Mouse (Mus musculus) forebrain, embryonic 10.5 days (tissue): Measurements from ENCODE around the gene Kcnn4. TPM values are rescaled to one million over a fixed set of nuclear protein-coding genes. Genes with fewer than 3 reads are reported as not detected.

Experiments used
- DNase-seq: peaks from one replicate; pipeline ENCODE4 v3.0.0-alpha.2; 2017; ENCODE audit warnings: low spot score; ENCODE audit errors: extremely low spot score
- H3K27ac ChIP-seq: fragments of 300-500 bp; sonication (generic); 2 replicates; pipeline ENCODE4 v1.5.1; 2016; ENCODE audit warnings: mild to moderate bottlenecking
- H3K27me3 ChIP-seq: fragments of 300-500 bp; sonication (generic); 2 replicates; pipeline ENCODE4 v1.6.1; 2016; ENCODE audit warnings: mild to moderate bottlenecking; ENCODE audit not compliant: poor library complexity, severe bottlenecking
- H3K36me3 ChIP-seq: fragments of 300-500 bp; sonication (generic); replicated peaks from 2 replicates; pipeline ENCODE4 v1.6.1; 2016; ENCODE audit warnings: mild to moderate bottlenecking, moderate library complexity
- H3K4me1 ChIP-seq: fragments of 300-500 bp; sonication (generic); 2 replicates; pipeline ENCODE4 v1.6.1; 2016
- H3K4me3 ChIP-seq: fragments of 300-500 bp; sonication (generic); 2 replicates; pipeline ENCODE4 v1.5.1; 2016; ENCODE audit warnings: mild to moderate bottlenecking, moderate library complexity
- H3K9me3 ChIP-seq: fragments of 300-500 bp; sonication (generic); 2 replicates; pipeline ENCODE4 v1.6.1; 2016; ENCODE audit warnings: mild to moderate bottlenecking, moderate library complexity
- WGBS: fragments of 180-500 bp; shearing (Covaris S2); methylation state at CpG from one replicate; pipeline ENCODE4 v1.1.7; 2016; 5-methylcytosine and 5-hydroxymethylcytosine counted together
- microRNA-seq: library from miRNA; unstranded; fragments of <30 nt; microRNA quantifications from one replicate; pipeline ENCODE4, GENCODE M21; 2017
- polyA plus RNA-seq: library from polyadenylated mRNA; unstranded; fragments of >200 nt; fragmentation: Nextera tagmentation; extraction: Ambion mirVana; gene quantifications from 2 replicates; pipeline ENCODE4 v1.2.1, GENCODE M21; 2016

Kcnn4 gene
- polyA plus RNA-seq, 1 experiment from 2014 or later: 5.1 TPM

GRCm38 (mm10) chr7:24423107-24423763, 53.2 kb downstream of the Kcnn4 start:
- peaks cover 24% of the 10 kb centered on the region for H3K4me1 ChIP-seq
- no peak overlapping the region for H3K4me3 ChIP-seq
- H3K36me3 ChIP-seq: peaks cover 34% of the 10 kb centered on the region
- H3K9me3 ChIP-seq: no peaks in the 10 kb centered on the region
- WGBS: 92% methylated on average over 15 of the region's 15 CpGs
- H3K27me3 ChIP-seq: no peaks in the 10 kb centered on the region
- no peak overlapping the region for H3K27ac ChIP-seq
- DNase-seq: no peak

GRCm38 (mm10) chr7:24423956-24424732, 54.1 kb downstream of the Kcnn4 start:
- H3K27ac ChIP-seq: no peak overlapping the region
- H3K4me3 ChIP-seq: no peak overlapping the region
- H3K9me3 ChIP-seq: no peaks in the 10 kb centered on the region
- peaks cover 34% of the 10 kb centered on the region for H3K36me3 ChIP-seq
- DNase-seq: no peak
- H3K27me3 ChIP-seq: no peaks in the 10 kb centered on the region
- 92% methylated on average over 12 of the region's 12 CpGs for WGBS
- H3K4me1 ChIP-seq: peaks cover 21% of the 10 kb centered on the region

GRCm38 (mm10) chr7:24425919-24426318, 55.9 kb downstream of the Kcnn4 start:
- WGBS: 86% methylated on average over 9 of the region's 9 CpGs
- Histone ChIP-seq H3K36me3 (peaks cover 25% of the 10 kb centered on the region), H3K27me3 (no peaks in the 10 kb centered on the region), H3K9me3 (no peaks in the 10 kb centered on the region), H3K4me1 (peaks cover 8% of the 10 kb centered on the region), H3K4me3 (no peak overlapping the region), H3K27ac (no peak overlapping the region)
- no peak for DNase-seq

- DNase-seq: no peak
- H3K27me3 ChIP-seq: peaks cover 3% of the 10 kb centered on the region
- H3K27ac ChIP-seq: no peak overlapping the region
- H3K4me1 ChIP-seq: peaks cover 3% of the 10 kb centered on the region; the same call in 1 of the 2 replicates
- 91% methylated on average over 8 of the region's 8 CpGs for WGBS
- H3K4me3 ChIP-seq: no peak overlapping the region
- H3K36me3 ChIP-seq: peaks cover 13% of the 10 kb centered on the region
- H3K9me3 ChIP-seq: peaks cover 7% of the 10 kb centered on the region
Observed at GRCm38 (mm10) chr7:24427168-24427567, 57.1 kb downstream of the Kcnn4 start.

- no peaks in the 10 kb centered on the region for H3K36me3 ChIP-seq
- no peak overlapping the region for H3K4me3 ChIP-seq
- no peak for DNase-seq
- H3K27ac ChIP-seq: no peak overlapping the region
- H3K27me3 ChIP-seq: peaks cover 18% of the 10 kb centered on the region
- no peaks in the 10 kb centered on the region for H3K4me1 ChIP-seq
- 89% methylated on average over 5 of the region's 5 CpGs for WGBS
- H3K9me3 ChIP-seq: peaks cover 20% of the 10 kb centered on the region
Observed at GRCm38 (mm10) chr7:24428725-24429124, 58.7 kb downstream of the Kcnn4 start.

GRCm38 (mm10) chr7:24429413-24430112, 59.5 kb downstream of the Kcnn4 start:
- H3K9me3 ChIP-seq: peaks cover 20% of the 10 kb centered on the region
- H3K27me3 ChIP-seq: peaks cover 22% of the 10 kb centered on the region
- DNase-seq: no peak
- H3K4me3 ChIP-seq: no peak overlapping the region
- no peak overlapping the region for H3K27ac ChIP-seq
- WGBS: 80% methylated on average over 16 of the region's 16 CpGs
- H3K4me1 ChIP-seq: no peaks in the 10 kb centered on the region
- H3K36me3 ChIP-seq: no peaks in the 10 kb centered on the region

GRCm38 (mm10) chr7:24430551-24431345, 60.7 kb downstream of the Kcnn4 start:
- Histone ChIP-seq H3K36me3 (no peaks in the 10 kb centered on the region), H3K4me3 (no peak overlapping the region), H3K27ac (no peak overlapping the region), H3K9me3 (peaks cover 20% of the 10 kb centered on the region), H3K27me3 (peaks cover 22% of the 10 kb centered on the region), H3K4me1 (0 out of 2 replicates have a peak, but pooled peaks cover 3% of the 10 kb centered on the region)
- DNase-seq: no peak
- 93% methylated on average over 15 of the region's 15 CpGs for WGBS

- no peak for DNase-seq
- Histone ChIP-seq H3K4me3 (no peak overlapping the region), H3K27ac (no peak overlapping the region), H3K9me3 (peaks cover 20% of the 10 kb centered on the region), H3K36me3 (no peaks in the 10 kb centered on the region), H3K27me3 (peaks cover 22% of the 10 kb centered on the region), H3K4me1 (0 out of 2 replicates have a peak, but pooled peaks cover 3% of the 10 kb centered on the region)
- 81% methylated on average over 11 of the region's 11 CpGs for WGBS
Observed at GRCm38 (mm10) chr7:24431713-24432112, 61.6 kb downstream of the Kcnn4 start.

GRCm38 (mm10) chr7:24435305-24435704, 65.2 kb downstream of the Kcnn4 start:
- 79% methylated on average over 5 of the region's 5 CpGs for WGBS
- Histone ChIP-seq H3K9me3 (peaks cover 20% of the 10 kb centered on the region), H3K4me1 (0 out of 2 replicates have a peak, but pooled peaks cover 3% of the 10 kb centered on the region), H3K27me3 (peaks cover 22% of the 10 kb centered on the region), H3K4me3 (no peak overlapping the region), H3K36me3 (no peaks in the 10 kb centered on the region), H3K27ac (no peak overlapping the region)
- no peak for DNase-seq

Small RNA genes within 50 kb of the gene (microRNA-seq; reads per million reads assigned to microRNA genes)
- not detected for gene Gm27592

Other genes with a start within 250 kb of the Kcnn4 start
- gene Zfp235, start 236.1 kb upstream of the Kcnn4 start, polyA plus RNA-seq: 12.3 and 13.1 TPM in 2 replicates
- gene Zfp114, start 195.2 kb upstream of the Kcnn4 start, polyA plus RNA-seq: 4.9 and 6.3 TPM in 2 replicates
- 9.2 and 11.3 TPM in 2 replicates for gene Zfp111, start 158.8 kb upstream of the Kcnn4 start, polyA plus RNA-seq
- gene Zfp109, start 132.7 kb upstream of the Kcnn4 start, polyA plus RNA-seq: 5.4 and 7.1 TPM in 2 replicates
- 2.2 and 2.7 TPM in 2 replicates for gene Zfp108, start 115.5 kb upstream of the Kcnn4 start, polyA plus RNA-seq
- gene Zfp93, start 99.8 kb upstream of the Kcnn4 start, polyA plus RNA-seq: 7.1 and 9.6 TPM in 2 replicates
- gene Zfp61, start 69.0 kb upstream of the Kcnn4 start, polyA plus RNA-seq: 39.6 and 41.9 TPM in 2 replicates
- gene Zfp94, start 53.6 kb upstream of the Kcnn4 start, polyA plus RNA-seq: 12.9 and 13.2 TPM in 2 replicates
- gene Tescl, start 36.3 kb upstream of the Kcnn4 start, polyA plus RNA-seq: 0.17 TPM in 1 of 2 replicates, not detected in the other
- not detected in 2 replicates for gene Lypd5, start 21.1 kb upstream of the Kcnn4 start, polyA plus RNA-seq
- gene Smg9, start 29.4 kb downstream of the Kcnn4 start, polyA plus RNA-seq: 26.5 and 28.5 TPM in 2 replicates
- not detected in 2 replicates for gene Irgc1, start 82.0 kb downstream of the Kcnn4 start, polyA plus RNA-seq
- gene Plaur, start 92.2 kb downstream of the Kcnn4 start, polyA plus RNA-seq: 1.1 and 1.3 TPM in 2 replicates
- gene Cadm4, start 111.8 kb downstream of the Kcnn4 start, polyA plus RNA-seq: 9.3 and 10.0 TPM in 2 replicates
- gene Zfp428, start 136.7 kb downstream of the Kcnn4 start, polyA plus RNA-seq: 111 and 113 TPM in 2 replicates
- 0.82 and 1.3 TPM in 2 replicates for gene AC161166.1, start 142.2 kb downstream of the Kcnn4 start, polyA plus RNA-seq
- 6.9 and 7.3 TPM in 2 replicates for gene Irgq, start 160.4 kb downstream of the Kcnn4 start, polyA plus RNA-seq
- not detected in 2 replicates for gene Pinlyp, start 175.9 kb downstream of the Kcnn4 start, polyA plus RNA-seq
- gene Xrcc1, start 176.0 kb downstream of the Kcnn4 start, polyA plus RNA-seq: 174 and 177 TPM in 2 replicates
- 24.4 and 26.6 TPM in 2 replicates for gene Ethe1, start 217.3 kb downstream of the Kcnn4 start, polyA plus RNA-seq
- 1.4 TPM in 2 replicates for gene Zfp575, start 217.4 kb downstream of the Kcnn4 start, polyA plus RNA-seq
- gene Phldb3, start 240.5 kb downstream of the Kcnn4 start, polyA plus RNA-seq: not detected in 2 replicates